Mouse (Mus musculus) lung, adult 2 months (tissue): ENCODE data around the gene Sox2. TPM values are rescaled to one million over a fixed set of nuclear protein-coding genes. Genes with fewer than 3 reads are reported as not detected.

Experiments used
- DNase-seq: peaks from one replicate; pipeline ENCODE4 v3.0.0; 2022
- H3K4me1 ChIP-seq: fragments of 200-500 bp; 2 replicates; pipeline ENCODE4 v1.6.1; 2011; ENCODE audit warnings: low read length; ENCODE audit not compliant: control insufficient read depth, insufficient read depth
- H3K4me3 ChIP-seq: fragments of 200-500 bp; replicated peaks from 2 replicates; pipeline ENCODE3; 2011; ENCODE audit warnings: low read depth, mild to moderate bottlenecking, control low read depth, low read length; ENCODE audit errors: extremely low read depth
- CTCF ChIP-seq: fragments of 200-500 bp; IDR thresholded peaks from 2 replicates; pipeline ENCODE4 v1.5.1; 2011; ENCODE audit warnings: mild to moderate bottlenecking, low read length, control low read depth; ENCODE audit not compliant: insufficient read depth
- POLR2A ChIP-seq: fragments of 200-500 bp; IDR thresholded peaks from 2 replicates; pipeline ENCODE4 v1.6.1; 2011; ENCODE audit warnings: low read depth, mild to moderate bottlenecking, control low read depth, low read length, borderline replicate concordance; ENCODE audit errors: extremely low read depth
- WGBS: fragments of 180-500 bp; shearing (Covaris S2); methylation state at CpG from one replicate; pipeline ENCODE4 v1.1.7; 2018; 5-methylcytosine and 5-hydroxymethylcytosine counted together
- polyA plus RNA-seq: library from polyadenylated mRNA; depleted of rRNA; stranded (reverse); fragments of >200 nt; gene quantifications from 2 replicates; pipeline ENCODE4 v1.2.3, GENCODE M21; 2012

The Sox2 gene
- polyA plus RNA-seq, 1 experiment = 16.0 TPM

GRCm38 (mm10) chr3:34688072-34688471, 37.9 kb downstream of the Sox2 start:
- H3K4me3 ChIP-seq = no peak overlapping the region
- no peak for TF ChIP-seq POLR2A
- no peak for TF ChIP-seq CTCF

GRCm38 (mm10) chr3:34691703-34692393, 41.6 kb downstream of the Sox2 start:
- no peak for DNase-seq

More at GRCm38 (mm10) chr3:34688072-34688471, 37.9 kb downstream of the Sox2 start:
- no peak for DNase-seq
- WGBS = 74% methylated on average over 6 of the region's 6 CpGs
- H3K4me1 ChIP-seq = no peaks in the 10 kb centered on the region

GRCm38 (mm10) chr3:34692394-34692745, 42.2 kb downstream of the Sox2 start:
- 24% methylated on average over 15 of the region's 15 CpGs for WGBS
- no peaks in the 10 kb centered on the region for H3K4me1 ChIP-seq
- no peak overlapping the region for H3K4me3 ChIP-seq
- TF ChIP-seq POLR2A = no peak
- TF ChIP-seq CTCF = no peak
- DNase-seq = no peak

More at GRCm38 (mm10) chr3:34691703-34692393, 41.6 kb downstream of the Sox2 start:
- no peaks in the 10 kb centered on the region for H3K4me1 ChIP-seq
- WGBS = 20% methylated on average over 20 of the region's 20 CpGs
- TF ChIP-seq POLR2A = no peak
- TF ChIP-seq CTCF = no peak
- no peak overlapping the region for H3K4me3 ChIP-seq
